Mouse (Mus musculus) CH12.LX (cell line): ENCODE data around the gene Col24a1. TPM values are rescaled to one million over a fixed set of nuclear protein-coding genes. Genes with fewer than 3 reads are reported as not detected.
A peak's percentile ranks its signal among the peaks of the same experiment; 100 is the strongest.

Experiments used
- DNase-seq: peaks from one replicate; pipeline ENCODE4 v3.0.0-alpha.2; 2013; ENCODE audit errors: extremely low read depth
- H3K27ac ChIP-seq: 2 replicates; pipeline ENCODE4 v1.5.1; 2012; ENCODE audit warnings: low read depth, mild to moderate bottlenecking, control low read depth, moderate library complexity; ENCODE audit not compliant: insufficient read depth
- H3K27me3 ChIP-seq: replicated peaks from 2 replicates; pipeline ENCODE3; 2012; ENCODE audit warnings: inconsistent platforms
- H3K36me3 ChIP-seq, 2 experiments: replicated peaks in 1 of 2; 2 replicates each; pipeline versions ENCODE3 to v1.6.1; 2012; ENCODE audit warnings: inconsistent platforms in 1 of 2, low read length in 1 of 2, mild to moderate bottlenecking in 1 of 2, mixed read lengths in 1 of 2, moderate library complexity in 1 of 2; ENCODE audit not compliant: control insufficient read depth in 1 of 2, insufficient read depth in 1 of 2
- H3K4me1 ChIP-seq, 2 experiments: 2 replicates each; pipeline ENCODE4 v1.6.1; 2012; ENCODE audit warnings: inconsistent platforms in 1 of 2, moderate library complexity in 1 of 2; ENCODE audit not compliant: insufficient read depth in 2 of 2, control insufficient read depth in 1 of 2
- H3K4me2 ChIP-seq: 2 replicates; pipeline ENCODE4 v1.6.1; 2012; ENCODE audit warnings: low read depth, mild to moderate bottlenecking, control low read depth; ENCODE audit not compliant: poor library complexity, insufficient read depth, severe bottlenecking
- H3K4me3 ChIP-seq, 3 experiments: fragments of 150-350 bp in 1 of 3; sonication (generic) in 1 of 3; replicated peaks in 1 of 3; 2 replicates each; pipeline versions ENCODE3 to v1.5.1; 2011 to 2012; ENCODE audit warnings: low read depth in 2 of 3, low read length in 2 of 3, mild to moderate bottlenecking in 2 of 3, moderate library complexity in 2 of 3, control low read depth in 1 of 3, improper control_type of control experiment in 1 of 3, inconsistent platforms in 1 of 3, mixed read lengths in 1 of 3; ENCODE audit not compliant: poor library complexity in 1 of 3
- H3K79me2 ChIP-seq: replicated peaks from 2 replicates; pipeline ENCODE4 v1.6.1; 2012; ENCODE audit warnings: mild to moderate bottlenecking, moderate library complexity; ENCODE audit not compliant: control insufficient read depth, poor library complexity, insufficient read depth, severe bottlenecking; ENCODE audit errors: extremely low read depth
- H3K9ac ChIP-seq: 2 replicates; pipeline ENCODE4 v1.6.1; 2012; ENCODE audit warnings: low read depth, mild to moderate bottlenecking, control low read depth, moderate library complexity; ENCODE audit not compliant: insufficient read depth
- H3K9me3 ChIP-seq: replicated peaks from 2 replicates; pipeline ENCODE3; 2012; ENCODE audit warnings: low read length, inconsistent platforms, mixed read lengths
- BHLHE40 ChIP-seq: IDR thresholded peaks from 2 replicates; pipeline ENCODE4 v1.6.1; 2011; ENCODE audit warnings: mild to moderate bottlenecking, low read depth, low read length, improper control_type of control experiment
- CHD1 ChIP-seq: IDR thresholded peaks from 2 replicates; pipeline ENCODE4 v1.6.1; 2012; ENCODE audit warnings: low read depth, low read length, improper control_type of control experiment, inconsistent platforms
- CHD2 ChIP-seq: IDR thresholded peaks from 2 replicates; pipeline ENCODE4 v1.6.1; 2011; ENCODE audit warnings: low read length, improper control_type of control experiment
- CTCF ChIP-seq, 2 experiments: IDR thresholded peaks in 1 of 2; conservative IDR thresholded peaks in 1 of 2; 2 replicates each; pipeline ENCODE4 v1.5.1; 2011 to 2012; ENCODE audit warnings: low read depth in 2 of 2, low read length in 2 of 2, improper control_type of control experiment in 1 of 2, inconsistent platforms in 1 of 2, mild to moderate bottlenecking in 1 of 2, moderate library complexity in 1 of 2
- E2F4 ChIP-seq: IDR thresholded peaks from 2 replicates; pipeline ENCODE4 v1.6.1; 2011; ENCODE audit warnings: low read depth, low read length, improper control_type of control experiment; ENCODE audit not compliant: insufficient replicate concordance
- ELF1 ChIP-seq: IDR thresholded peaks from 2 replicates; pipeline ENCODE4 v1.6.1; 2014; ENCODE audit warnings: low read depth, mild to moderate bottlenecking, inconsistent platforms, low read length, improper control_type of control experiment
- EP300 ChIP-seq: IDR thresholded peaks from 2 replicates; pipeline ENCODE4 v1.6.1; 2011; ENCODE audit warnings: low read length, improper control_type of control experiment
- ETS1 ChIP-seq: conservative IDR thresholded peaks from 2 replicates; pipeline ENCODE4 v1.6.1; 2012; ENCODE audit warnings: low read depth, mild to moderate bottlenecking, inconsistent platforms, low read length, improper control_type of control experiment, moderate library complexity
- GABPA ChIP-seq: IDR thresholded peaks from 2 replicates; pipeline ENCODE4 v1.6.1; 2012; ENCODE audit warnings: low read depth, low read length, improper control_type of control experiment, inconsistent platforms; ENCODE audit not compliant: insufficient replicate concordance
- IRF4 ChIP-seq: IDR thresholded peaks from 2 replicates; pipeline ENCODE4 v1.6.1; 2014; ENCODE audit warnings: low read depth, mild to moderate bottlenecking, inconsistent platforms, low read length, improper control_type of control experiment
- JUN ChIP-seq: IDR thresholded peaks from 2 replicates; pipeline ENCODE4 v1.6.1; 2011; ENCODE audit warnings: low read depth, mild to moderate bottlenecking, low read length, improper control_type of control experiment, moderate library complexity; ENCODE audit not compliant: insufficient read depth
- KAT2A ChIP-seq: IDR thresholded peaks from 2 replicates; pipeline ENCODE4 v1.6.1; 2012; ENCODE audit warnings: low read length, improper control_type of control experiment, inconsistent platforms; ENCODE audit not compliant: insufficient replicate concordance
- MAFK ChIP-seq: IDR thresholded peaks from 2 replicates; pipeline ENCODE4 v1.6.1; 2011; ENCODE audit warnings: low read length, improper control_type of control experiment; ENCODE audit not compliant: insufficient replicate concordance
- MAZ ChIP-seq: IDR thresholded peaks from 2 replicates; pipeline ENCODE4 v1.6.1; 2012; ENCODE audit warnings: low read depth, mild to moderate bottlenecking, inconsistent platforms, low read length, improper control_type of control experiment, moderate library complexity
- MXI1 ChIP-seq: IDR thresholded peaks from 2 replicates; pipeline ENCODE4 v1.6.1; 2011; ENCODE audit warnings: mild to moderate bottlenecking, low read depth, low read length, improper control_type of control experiment
- MYC ChIP-seq: IDR thresholded peaks from 2 replicates; pipeline ENCODE4 v1.6.1; 2011; ENCODE audit warnings: low read depth, mild to moderate bottlenecking, improper control_type of control experiment, low read length
- NRF1 ChIP-seq: IDR thresholded peaks from 2 replicates; pipeline ENCODE4 v1.6.1; 2014; ENCODE audit warnings: low read depth, mild to moderate bottlenecking, inconsistent platforms, low read length, improper control_type of control experiment, moderate library complexity
- PAX5 ChIP-seq: IDR thresholded peaks from 2 replicates; pipeline ENCODE4 v1.6.1; 2012; ENCODE audit warnings: low read length, inconsistent platforms, mixed read lengths
- POLR2A ChIP-seq: IDR thresholded peaks from 2 replicates; pipeline ENCODE4 v1.6.1; 2011; ENCODE audit warnings: low read depth, mild to moderate bottlenecking, improper control_type of control experiment, low read length
- POLR2AphosphoS2 ChIP-seq: IDR thresholded peaks from 2 replicates; pipeline ENCODE4 v1.6.1; 2011; ENCODE audit warnings: low read depth, low read length, improper control_type of control experiment
- RAD21 ChIP-seq: IDR thresholded peaks from 2 replicates; pipeline ENCODE4 v1.6.1; 2011; ENCODE audit warnings: low read depth, mild to moderate bottlenecking, low read length, improper control_type of control experiment, moderate library complexity
- SIN3A ChIP-seq: IDR thresholded peaks from 2 replicates; pipeline ENCODE4 v1.6.1; 2012; ENCODE audit warnings: low read length, improper control_type of control experiment, inconsistent platforms
- SMC3 ChIP-seq: IDR thresholded peaks from 2 replicates; pipeline ENCODE4 v1.6.1; 2011; ENCODE audit warnings: low read depth, low read length, improper control_type of control experiment
- USF1 ChIP-seq: IDR thresholded peaks from 2 replicates; pipeline ENCODE4 v1.6.1; 2014; ENCODE audit warnings: low read depth, mild to moderate bottlenecking, inconsistent platforms, low read length, improper control_type of control experiment
- USF2 ChIP-seq: conservative IDR thresholded peaks from 2 replicates; pipeline ENCODE4 v1.6.1; 2011; ENCODE audit warnings: low read depth, low read length, improper control_type of control experiment
- ZKSCAN1 ChIP-seq: IDR thresholded peaks from 2 replicates; pipeline ENCODE4 v1.6.1; 2012; ENCODE audit warnings: low read depth, inconsistent platforms, low read length, improper control_type of control experiment, borderline replicate concordance
- ZMIZ1 ChIP-seq: IDR thresholded peaks from 2 replicates; pipeline ENCODE4 v1.6.1; 2012; ENCODE audit warnings: low read depth, mild to moderate bottlenecking, inconsistent platforms, low read length, improper control_type of control experiment
- dilution Hi-C: fragments of 300-500 bp; cut with MboI; formaldehyde crosslinking; loops from 2 replicates; pipeline ENCODE4 v1.14.3; 2020; ENCODE audit warnings: low sequenced_read_pairs; ENCODE audit not compliant: extremely low pct_unique_long_range_greater_than_20kb, extremely low pct_ligation_motif_present
- in situ Hi-C: fragments of 300-500 bp; cut with MboI; formaldehyde crosslinking; loops from 3 replicates; pipeline ENCODE4 v1.14.3; 2019; ENCODE audit warnings: low sequenced_read_pairs, low pct_ligation_motif_present, low pct_unique_long_range_greater_than_20kb, mixed read lengths
- polyA plus RNA-seq: library from polyadenylated mRNA; unstranded; fragments of >175 nt; gene quantifications from 2 replicates; pipeline ENCODE4 v1.2.1, GENCODE M21; 2012; ENCODE audit warnings: low read depth; ENCODE audit not compliant: insufficient read length
- total RNA-seq, 2 experiments: library from RNA; depleted of rRNA; stranded (reverse); fragments of 300-350 nt in 1 of 2; fragments of >200 nt in 1 of 2; gene quantifications; 2 replicates each; pipeline ENCODE4 v1.2.3; 2012 to 2014

The Col24a1 gene
- total and polyA plus RNA-seq, 3 experiments, result 0.10 TPM; not detected in 2

DNA sequence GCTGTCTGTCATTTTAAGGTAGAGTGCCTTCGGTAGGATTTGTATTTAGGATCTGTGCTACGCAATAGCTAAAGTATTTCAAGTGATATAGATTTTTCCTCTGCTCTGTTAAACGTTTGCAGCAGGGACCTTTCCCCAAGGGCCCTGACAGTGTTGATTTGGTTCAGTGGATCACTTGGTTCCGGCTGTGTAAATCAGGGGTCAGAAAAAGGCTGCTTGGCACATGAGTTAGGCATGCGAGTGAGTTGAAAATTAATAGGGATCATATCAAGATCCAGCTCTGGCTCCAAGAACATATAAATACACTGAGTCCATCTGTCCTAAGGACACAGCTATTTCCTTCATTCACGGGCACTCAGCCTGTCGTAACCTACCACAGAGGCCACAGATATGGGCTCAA is 146.1 kb downstream of the Col24a1 start:
- no peak for DNase-seq
- Histone ChIP-seq H3K36me3 (no peaks in the 10 kb centered on the region), H3K79me2 (no peaks in the 10 kb centered on the region), H3K9ac (no peak overlapping the region), H3K27me3 (no peaks in the 10 kb centered on the region), H3K27ac (no peak overlapping the region), H3K9me3 (no peaks in the 10 kb centered on the region)
- in situ Hi-C loops, result no loop called here
- dilution Hi-C loops, result no loop called here
- no peak for TF ChIP-seq ZMIZ1
- no peak for TF ChIP-seq POLR2A
- TF ChIP-seq BHLHE40, result no peak
- no peak for TF ChIP-seq CHD2
- no peak for TF ChIP-seq MXI1
- no peak for TF ChIP-seq EP300
- TF ChIP-seq MYC, result no peak
- TF ChIP-seq, all 38 proteins: peak for 0
- Histone ChIP-seq H3K4me2 (no peak overlapping the region), H3K4me3 (no peak overlapping the region), H3K4me1 (peaks cover 2 to 5% of the 10 kb centered on the region in 2 experiments; a peak in 2 of 4 replicates)

DNA sequence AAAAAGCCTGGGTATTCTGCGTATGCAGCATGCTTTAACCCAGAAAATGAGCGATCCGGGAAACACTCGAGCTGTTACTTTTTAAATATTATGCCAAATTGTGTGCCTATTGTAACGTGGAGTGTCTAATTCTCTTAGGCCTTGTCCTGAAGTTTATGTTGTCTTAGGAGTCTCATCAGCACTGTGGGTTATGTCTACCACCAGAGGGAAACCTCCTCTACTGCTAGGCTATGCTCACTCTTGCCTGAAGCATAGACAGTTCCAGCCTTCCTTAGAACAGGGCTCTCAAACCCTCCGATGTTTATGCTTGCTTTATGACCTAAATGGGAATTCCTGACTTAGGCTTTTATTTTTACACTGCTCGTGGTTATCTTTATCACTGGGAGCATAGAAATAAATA is 146.8 kb downstream of the Col24a1 start:
- H3K27me3 ChIP-seq, result no peaks in the 10 kb centered on the region
- dilution Hi-C loops, result no loop called here
- TF ChIP-seq MYC (no peak), USF1 (no peak), PAX5 (no peak), CHD2 (no peak), KAT2A (no peak), GABPA (no peak), ZMIZ1 (no peak), POLR2A (no peak), SIN3A (no peak), JUN (no peak), ETS1 (no peak), USF2 (no peak), POLR2AphosphoS2 (no peak), ZKSCAN1 (no peak), IRF4 (no peak), BHLHE40 (no peak), CHD1 (no peak), CTCF (conservative IDR thresholded peaks at IDR 0.05 in 1 of 2, IDR thresholded peaks at IDR 0.05 in 1 of 2; ENCODE audit: low read depth in 2 of 2, low read length in 2 of 2) (peak; percentile 5 to 43; a peak in 2 of 4 replicates), SMC3 (peak; percentile 32), NRF1 (no peak), MAFK (no peak), E2F4 (no peak), ELF1 (no peak), MAZ (no peak), RAD21 (peak; percentile 32)
- TF ChIP-seq, all 38 proteins: peak for 3
- Histone ChIP-seq H3K4me3 (no peak overlapping the region), H3K9me3 (no peaks in the 10 kb centered on the region), H3K9ac (no peak overlapping the region), H3K79me2 (no peaks in the 10 kb centered on the region), H3K36me3 (no peaks in the 10 kb centered on the region), H3K4me1 (peaks cover 2 to 5% of the 10 kb centered on the region in 2 experiments; a peak in 2 of 4 replicates), H3K27ac (no peak overlapping the region), H3K4me2 (no peak overlapping the region)
- no peak for DNase-seq
- in situ Hi-C loops, result no loop called here
